Comparison of ENCODE assay signal across 8 mouse cellular contexts in the genomic region with DNA sequence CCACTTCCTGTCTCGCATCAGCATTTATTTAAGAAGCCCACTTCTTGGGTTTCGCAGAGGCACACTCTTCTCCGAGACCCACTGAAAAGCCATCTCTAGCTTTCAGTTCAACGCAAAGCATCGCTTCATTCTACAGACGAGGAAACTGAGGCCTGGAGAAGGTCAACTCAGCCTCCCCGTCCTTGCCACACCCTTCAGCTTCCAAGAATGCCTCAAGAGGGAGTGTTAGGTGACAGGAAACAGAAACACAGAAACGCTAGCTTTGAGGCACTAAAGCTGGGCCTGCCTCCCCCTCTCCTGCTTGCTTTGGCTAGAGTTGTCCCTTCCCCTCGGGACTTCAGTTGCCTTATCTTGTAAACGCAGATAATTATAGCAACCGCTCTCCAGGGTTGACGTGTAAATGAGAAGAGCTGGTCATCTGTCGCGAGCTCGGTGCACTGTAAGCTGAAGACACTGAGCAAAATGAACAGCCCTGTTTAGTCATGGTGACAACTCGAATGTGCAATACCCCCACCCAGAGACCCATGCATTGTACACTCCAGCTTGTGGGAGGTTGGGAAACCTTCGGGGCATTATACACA. TPM values are rescaled to one million over a fixed set of nuclear protein-coding genes. Genes with fewer than 3 reads are reported as not detected.
A peak's percentile ranks its signal among the peaks of the same experiment; 100 is the strongest.
DNase-seq lines count a peak whose midpoint lies in the region; ATAC-seq and TF ChIP-seq lines count a peak whose summit lies in the region.

No protein-coding gene starts in this region.

- peak overlapping the region; percentile 46 for H3K4me2 ChIP-seq in lung, embryonic 16.5 days (ENCODE audit: low read depth, low read length)
- H3K4me2 ChIP-seq in midbrain, embryonic 14.5 days (ENCODE audit: low read length), result no peak overlapping the region
- H3K4me2 ChIP-seq in forebrain, embryonic 14.5 days (ENCODE audit: low read length), result no peak overlapping the region

- peaks cover 13 to 20% of the 10 kb centered on the region in 2 experiments; a peak in 2 of 4 replicates for H3K4me1 ChIP-seq in ES-E14 (ENCODE audit: control insufficient read depth in 2 of 2, insufficient read depth in 2 of 2, low read length in 2 of 2, poor library complexity in 1 of 2)
- H3K4me1 ChIP-seq in brown adipose tissue, adult 24 weeks (ENCODE audit: control insufficient read depth, insufficient read depth, insufficient read length, low read length), result peaks cover 28% of the 10 kb centered on the region
- H3K4me1 ChIP-seq in lung, embryonic 16.5 days (replicated peaks; ENCODE audit: control insufficient read depth, insufficient read depth, low read length), result peaks cover 24% of the 10 kb centered on the region
- H3K4me1 ChIP-seq in midbrain, embryonic 14.5 days (ENCODE audit: control insufficient read depth, insufficient read depth, low read length), result no peaks in the 10 kb centered on the region
- H3K4me1 ChIP-seq in forebrain, embryonic 14.5 days (ENCODE audit: control insufficient read depth, insufficient read depth, low read length), result no peaks in the 10 kb centered on the region

- H3K27ac ChIP-seq in ES-E14 (ENCODE audit: insufficient read depth, low read depth, low read length, poor library complexity, severe bottlenecking), result peak overlapping the region; percentile 24; the same call in 1 of the 2 replicates
- H3K27ac ChIP-seq in brown adipose tissue, adult 24 weeks (replicated peaks; ENCODE audit: low read depth, low read length), result peak overlapping the region; percentile 88
- peak overlapping the region; percentile 98 for H3K27ac ChIP-seq in lung, embryonic 16.5 days (ENCODE audit: low read length)
- H3K27ac ChIP-seq in midbrain, embryonic 14.5 days (replicated peaks; ENCODE audit: low read depth, low read length), result no peak overlapping the region
- no peak overlapping the region for H3K27ac ChIP-seq in forebrain, embryonic 14.5 days (ENCODE audit: low read depth, low read length)

- peak; percentile 79 for ATAC-seq in lung, embryonic 16.5 days (ENCODE audit: low read depth)
- ATAC-seq in midbrain, embryonic 14.5 days (ENCODE audit: low FRiP score, low TSS enrichment), result no peak
- ATAC-seq in forebrain, embryonic 14.5 days, result no peak

- intact Hi-C loops in heart, postnatal 36 days (cut with DNase I), result loop anchor here (2.0 kb wide), 1 partner anchor 40 kb away; a partner anchor contains a TSS

- 27% methylated on average over 17 of the region's 17 CpGs for WGBS in lung, embryonic 16.5 days
- WGBS in midbrain, embryonic 14.5 days, result 66% methylated on average over 17 of the region's 17 CpGs
- 77% methylated on average over 17 of the region's 17 CpGs for WGBS in forebrain, embryonic 14.5 days

- H3K9ac ChIP-seq in ES-E14 (ENCODE audit: insufficient read depth, low read depth, low read length, poor library complexity, severe bottlenecking), result no peak overlapping the region
- peak overlapping the region; percentile 45 for H3K9ac ChIP-seq in lung, embryonic 16.5 days (ENCODE audit: low read length)
- no peak overlapping the region for H3K9ac ChIP-seq in midbrain, embryonic 14.5 days (replicated peaks; ENCODE audit: low read length)
- H3K9ac ChIP-seq in forebrain, embryonic 14.5 days (ENCODE audit: low read length), result no peak overlapping the region

- H3K27me3 ChIP-seq in lung, embryonic 16.5 days (ENCODE audit: control insufficient read depth, insufficient read depth, low read depth, low read length), result no peaks in the 10 kb centered on the region
- H3K27me3 ChIP-seq in midbrain, embryonic 14.5 days (ENCODE audit: control insufficient read depth, insufficient read depth, low read length), result no peaks in the 10 kb centered on the region
- no peaks in the 10 kb centered on the region for H3K27me3 ChIP-seq in forebrain, embryonic 14.5 days (replicated peaks; ENCODE audit: control insufficient read depth, insufficient read depth, low read length)

- in situ Hi-C loops in ES-E14 (cut with MboI; ENCODE audit: low sequenced_read_pairs in 2 of 2, unreplicated experiment in 2 of 2), result loop anchor here in 1 of 2 experiments (10.0 kb wide), 1 partner anchor 98 kb away; no protein-coding TSS in a partner anchor

- no peaks in the 10 kb centered on the region for H3K9me3 ChIP-seq in ES-E14 (ENCODE audit: control insufficient read depth, insufficient read depth, low read depth, low read length)
- peaks cover 5% of the 10 kb centered on the region for H3K9me3 ChIP-seq in lung, embryonic 16.5 days (ENCODE audit: control insufficient read depth, low read length)
- no peaks in the 10 kb centered on the region for H3K9me3 ChIP-seq in midbrain, embryonic 14.5 days (ENCODE audit: control insufficient read depth, low read length)
- no peaks in the 10 kb centered on the region for H3K9me3 ChIP-seq in forebrain, embryonic 14.5 days (replicated peaks; ENCODE audit: control insufficient read depth, low read length)

- H3K4me3 ChIP-seq in ES-E14 (ENCODE audit: insufficient read depth in 1 of 2, low read depth in 1 of 2, low read length in 2 of 2, poor library complexity in 1 of 2, severe bottlenecking in 1 of 2), result no peak overlapping the region
- H3K4me3 ChIP-seq in brown adipose tissue, adult 24 weeks (ENCODE audit: insufficient read depth, low read depth, low read length), result peak overlapping the region; percentile 4
- peak overlapping the region; percentile 15; the same call in 1 of the 2 replicates for H3K4me3 ChIP-seq in lung, embryonic 16.5 days (ENCODE audit: low read length)
- H3K4me3 ChIP-seq in midbrain, embryonic 14.5 days (replicated peaks; ENCODE audit: low read depth, low read length), result no peak overlapping the region
- no peak overlapping the region for H3K4me3 ChIP-seq in forebrain, embryonic 14.5 days (ENCODE audit: low read depth, low read length)

- no peak for DNase-seq in ES-E14 (ENCODE audit: low read depth, low spot score)
- DNase-seq in heart, postnatal 36 days, result peak; percentile 57 to 78
- DNase-seq in cerebellum, adult 8-10 months, result no peak
- no peak for DNase-seq in T-cell, adult 2 months (ENCODE audit: low spot score)
- no peak for DNase-seq in midbrain, embryonic 14.5 days
- DNase-seq in forebrain, embryonic 14.5 days (ENCODE audit: low spot score), result no peak

- H3K36me3 ChIP-seq in ES-E14 (ENCODE audit: control insufficient read depth, insufficient read depth, low read length, poor library complexity, severe bottlenecking), result peaks cover 14% of the 10 kb centered on the region
- peaks cover 10% of the 10 kb centered on the region for H3K36me3 ChIP-seq in lung, embryonic 16.5 days (ENCODE audit: control insufficient read depth, insufficient read depth, low read length)
- H3K36me3 ChIP-seq in midbrain, embryonic 14.5 days (ENCODE audit: control insufficient read depth, insufficient read depth, low read length), result peaks cover 26% of the 10 kb centered on the region
- peaks cover 22% of the 10 kb centered on the region for H3K36me3 ChIP-seq in forebrain, embryonic 14.5 days (ENCODE audit: control insufficient read depth, insufficient read depth, low read length)

TF ChIP-seq in ES-E14, 5 proteins besides CTCF, POLR2A, EP300 and RAD21:
- TF ChIP-seq ZNF384 (IDR thresholded peaks at IDR 0.05; ENCODE audit: low read depth, low read length), result no peak
- TF ChIP-seq ZC3H11A (IDR thresholded peaks at IDR 0.05; ENCODE audit: borderline replicate concordance, low read depth, low read length), result no peak
- no peak for TF ChIP-seq HCFC1 (IDR thresholded peaks at IDR 0.05; ENCODE audit: borderline replicate concordance, insufficient read depth, low read length)
- no peak for TF ChIP-seq MAFK (IDR thresholded peaks at IDR 0.05; ENCODE audit: insufficient read depth, low read depth, low read length)
- no peak for TF ChIP-seq CHD2 (IDR thresholded peaks at IDR 0.05; ENCODE audit: low read depth, low read length)
TF ChIP-seq in ES-E14: peak in this region for 0.

RNA-seq across cellular contexts. Expression of a gene that starts 39.9 kb away (rescaled TPM):
- total RNA-seq in ES-E14 (2012; rRNA removed), result 62.4 and 62.8 TPM in 2 replicates
- polyA plus RNA-seq in brown adipose tissue, adult 24 weeks (2012; ENCODE audit: insufficient read depth, insufficient read length, missing spikeins), result 32.7 and 42.7 TPM in 2 replicates
- 10 to 100 TPM; 59.1 to 69.9 TPM for total RNA-seq in heart, postnatal 36 days (2021)
- polyA plus RNA-seq in lung, embryonic 16.5 days (2015; fragmentation: Nextera tagmentation; extraction: Ambion mirVana), result 193 and 220 TPM in 2 replicates
- polyA plus RNA-seq in midbrain, embryonic 14.5 days (2014; fragmentation: Nextera tagmentation; extraction: Ambion mirVana), result 160 and 179 TPM in 2 replicates
- polyA plus RNA-seq in forebrain, embryonic 14.5 days (2014; fragmentation: Nextera tagmentation; extraction: Ambion mirVana), result 129 and 152 TPM in 2 replicates

RNA-seq across cellular contexts. Expression of a gene that starts 40.6 kb away (rescaled TPM):
- 62.4 and 69.3 TPM in 2 replicates for total RNA-seq in ES-E14 (2012; rRNA removed)
- 112 and 125 TPM in 2 replicates for polyA plus RNA-seq in brown adipose tissue, adult 24 weeks (2012; ENCODE audit: insufficient read depth, insufficient read length, missing spikeins)
- total RNA-seq in heart, postnatal 36 days (2021), result 100 to 1,000 TPM; 241 to 254 TPM
- 170 and 179 TPM in 2 replicates for polyA plus RNA-seq in lung, embryonic 16.5 days (2015; fragmentation: Nextera tagmentation; extraction: Ambion mirVana)
- polyA plus RNA-seq in midbrain, embryonic 14.5 days (2014; fragmentation: Nextera tagmentation; extraction: Ambion mirVana), result 34.9 and 61.9 TPM in 2 replicates
- polyA plus RNA-seq in forebrain, embryonic 14.5 days (2014; fragmentation: Nextera tagmentation; extraction: Ambion mirVana), result 74.1 and 74.4 TPM in 2 replicates

Comparison
In these comparisons a context has a peak if more than half of its experiments do, and no peak if none do; other contexts are left out.
1. DNase-seq: peak in heart, postnatal 36 days (2 of 2); none in ES-E14 (single experiment), cerebellum, adult 8-10 months (single experiment), T-cell, adult 2 months (single experiment), midbrain, embryonic 14.5 days (single experiment) and forebrain, embryonic 14.5 days (single experiment).
2. H3K27ac ChIP-seq: peak in ES-E14 (single experiment), brown adipose tissue, adult 24 weeks (single experiment) and lung, embryonic 16.5 days (single experiment); none in midbrain, embryonic 14.5 days (single experiment) and forebrain, embryonic 14.5 days (single experiment).
3. H3K4me3 ChIP-seq: peak in brown adipose tissue, adult 24 weeks (single experiment) and lung, embryonic 16.5 days (single experiment); none in ES-E14 (0 of 2), midbrain, embryonic 14.5 days (single experiment) and forebrain, embryonic 14.5 days (single experiment).